Mouse (Mus musculus) urinary bladder, adult 2 months (tissue): ENCODE data around the gene Slfn2. TPM values are rescaled to one million over a fixed set of nuclear protein-coding genes. Genes with fewer than 3 reads are reported as not detected.

Experiments used
- DNase-seq: peaks from one replicate; pipeline ENCODE4 v3.0.0; 2022; ENCODE audit warnings: low spot score
- polyA plus RNA-seq: library from polyadenylated mRNA; depleted of rRNA; stranded (reverse); fragments of >200 nt; gene quantifications from 2 replicates; pipeline ENCODE4 v1.2.3, GENCODE M21; 2012; rRNA removed

Gene Slfn2
- polyA plus RNA-seq, 1 experiment: 13.5 TPM

GRCm38 (mm10) chr11:83077714-83078422, 13.0 kb downstream of the Slfn2 start:
- DNase-seq: no peak

DNA sequence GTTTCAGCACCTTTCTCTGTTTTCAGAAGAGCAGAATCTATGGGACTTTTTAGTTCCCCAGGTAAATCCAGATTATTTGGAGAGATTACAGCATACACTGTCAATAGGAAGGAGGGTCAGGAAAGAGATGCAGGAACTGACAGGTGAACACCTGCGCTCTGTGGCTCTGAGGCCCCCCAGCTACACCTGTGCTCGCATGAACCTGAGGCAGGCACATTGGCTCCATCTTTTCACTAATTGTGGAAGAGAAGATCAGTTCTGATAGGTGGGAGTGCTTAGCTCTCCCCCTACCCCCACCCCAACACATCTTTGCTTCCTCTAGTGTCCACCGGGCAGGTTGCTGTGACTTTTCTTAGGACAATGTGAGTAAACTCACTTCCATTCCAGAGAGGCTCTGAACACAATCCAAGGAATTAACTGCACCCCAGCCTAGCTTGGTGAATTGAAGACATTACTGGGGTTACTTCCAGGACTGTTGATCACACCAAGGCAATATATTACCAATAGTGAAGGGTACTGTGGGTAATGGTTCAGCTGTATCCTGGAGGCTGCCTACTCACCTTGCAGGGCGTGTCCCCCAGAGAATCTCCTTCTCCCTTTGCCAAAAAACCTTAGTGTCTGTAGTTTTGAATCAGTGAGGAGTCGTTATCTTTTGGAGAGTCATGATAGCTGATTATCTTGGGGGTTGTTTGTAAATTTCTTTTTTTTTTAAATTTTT, 13.7 kb downstream of the Slfn2 start:
- DNase-seq: no peak

- DNase-seq: no peak
Observed at GRCm38 (mm10) chr11:83079487-83080199, 14.7 kb downstream of the Slfn2 start.

GRCm38 (mm10) chr11:83082741-83083473, 18.0 kb downstream of the Slfn2 start:
- DNase-seq: no peak

DNA sequence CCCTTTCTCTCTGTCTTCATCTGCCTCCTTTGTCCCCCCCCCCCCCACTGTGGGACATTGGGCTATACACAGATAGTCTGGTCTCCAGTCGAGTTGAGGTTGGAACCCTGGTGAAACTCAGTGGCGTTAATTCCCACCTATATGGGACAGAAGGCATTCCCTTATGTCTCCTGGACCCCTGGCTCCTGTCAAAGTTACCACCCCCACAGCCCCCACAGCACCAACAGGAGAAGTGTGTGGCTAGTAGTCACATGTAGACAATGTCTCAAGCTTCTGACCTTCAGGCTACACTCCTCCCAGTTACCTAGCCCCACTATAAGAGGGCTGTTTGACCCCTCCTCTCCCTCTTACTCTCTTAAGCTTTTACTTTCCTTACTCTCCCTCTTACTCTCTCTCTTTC, 19.2 kb downstream of the Slfn2 start:
- no peak for DNase-seq

- DNase-seq: no peak
Observed at GRCm38 (mm10) chr11:83084761-83085160, 19.8 kb downstream of the Slfn2 start.

DNA sequence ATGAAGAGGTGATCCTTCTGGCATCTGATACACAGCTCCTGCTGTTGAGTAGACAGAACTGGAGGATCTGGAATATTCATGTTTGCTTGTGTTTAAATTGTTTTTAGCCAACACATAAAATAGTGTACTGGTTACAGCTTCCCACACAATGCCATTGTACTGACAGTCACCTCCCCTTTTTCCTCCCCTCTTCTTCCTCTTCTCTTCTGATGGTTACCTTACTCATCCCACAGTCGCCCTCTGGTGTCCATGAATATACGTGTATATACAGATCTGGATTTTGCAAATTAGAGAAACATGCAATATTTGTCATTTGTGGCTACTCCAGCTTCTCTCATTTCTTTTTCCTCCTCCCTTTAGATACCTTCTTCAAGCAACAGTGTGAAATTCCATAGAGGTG, 50.2 kb downstream of the Slfn2 start:
- DNase-seq: no peak

DNA sequence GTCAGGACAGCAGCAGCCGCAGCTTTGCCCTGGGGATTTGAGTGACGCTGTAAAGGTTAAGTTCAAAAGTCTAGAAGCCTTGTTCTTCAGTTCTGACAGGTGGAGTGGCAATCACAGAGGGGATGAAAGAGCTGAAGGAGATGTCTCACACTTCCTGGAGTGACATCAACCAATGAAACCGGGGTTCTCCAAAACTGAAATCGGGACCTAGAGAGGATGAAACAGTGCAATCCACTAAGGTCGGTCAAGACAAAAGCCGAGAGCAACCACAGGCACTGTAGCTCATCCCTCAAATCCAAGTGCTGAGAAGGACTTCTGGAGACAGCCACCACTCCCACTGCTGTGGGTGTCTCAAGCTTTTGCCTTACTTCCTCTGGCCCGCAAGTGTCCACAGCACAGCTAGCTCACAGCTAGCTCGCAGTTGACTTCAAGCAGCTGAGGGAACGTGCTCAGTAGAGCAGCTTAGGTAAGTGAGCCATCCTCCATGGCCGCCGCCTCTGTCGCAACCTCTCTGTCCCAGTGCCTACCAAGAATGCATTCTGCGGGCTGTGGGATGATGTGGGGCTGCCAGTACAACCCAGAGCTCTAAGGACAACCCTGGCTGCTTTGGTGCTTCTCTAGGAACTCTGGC, 51.8 kb downstream of the Slfn2 start, which contains the start of gene Slfn1:
Slfn1 (plus strand) TSS at position 253 of the 631 bp plus-strand sequence.
- DNase-seq: no peak

DNA sequence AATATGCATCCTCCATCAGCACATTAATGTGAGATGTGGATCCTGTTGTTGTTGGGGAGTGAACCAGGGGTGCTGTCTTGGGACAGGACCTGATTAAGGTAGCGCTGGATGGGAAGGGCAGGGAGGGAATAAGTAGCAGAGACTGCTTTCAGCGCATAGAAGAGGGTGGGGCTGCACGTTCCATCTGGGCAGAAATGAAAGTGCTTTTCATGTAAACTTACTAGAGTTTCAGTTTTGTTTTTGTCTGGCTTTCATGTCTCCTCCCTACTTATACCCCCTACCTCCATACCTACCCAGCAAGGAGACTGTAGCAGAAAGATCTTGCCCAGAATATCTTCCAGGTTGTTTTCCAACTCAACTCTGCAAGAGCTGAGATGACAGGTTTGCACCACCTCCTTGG, 53.1 kb downstream of the Slfn2 start:
- no peak for DNase-seq

Other genes starting within 250 kb of the Slfn2 start
- 13.7 and 14.6 TPM in 2 replicates for gene Rffl, start 193.9 kb upstream of the Slfn2 start, polyA plus RNA-seq
- gene Rad51d, start 174.5 kb upstream of the Slfn2 start, polyA plus RNA-seq: 18.0 and 18.6 TPM in 2 replicates
- gene Fndc8, start 173.0 kb upstream of the Slfn2 start, polyA plus RNA-seq: 0.04 and 0.06 TPM in 2 replicates
- gene Nle1, start 156.7 kb upstream of the Slfn2 start, polyA plus RNA-seq: 26.2 and 33.7 TPM in 2 replicates
- gene Unc45b, start 154.6 kb upstream of the Slfn2 start, polyA plus RNA-seq: 4.4 and 6.7 TPM in 2 replicates
- gene Slfn5, start 113.8 kb upstream of the Slfn2 start, polyA plus RNA-seq: 19.1 and 23.0 TPM in 2 replicates
- 2.2 TPM in 2 replicates for gene Slfn9, start 73.3 kb upstream of the Slfn2 start, polyA plus RNA-seq
- gene Slfn8, start 44.3 kb upstream of the Slfn2 start, polyA plus RNA-seq: 3.0 and 3.8 TPM in 2 replicates
- gene Slfn1, start 51.7 kb downstream of the Slfn2 start, polyA plus RNA-seq: 1.1 and 1.7 TPM in 2 replicates
- 1.0 and 1.1 TPM in 2 replicates for gene Slfn4, start 110.1 kb downstream of the Slfn2 start, polyA plus RNA-seq
- 1.5 and 2.0 TPM in 2 replicates for gene Slfn3, start 126.2 kb downstream of the Slfn2 start, polyA plus RNA-seq
- gene Slfn14, start 221.6 kb downstream of the Slfn2 start, polyA plus RNA-seq: 0.01 TPM in 1 of 2 replicates, not detected in the other
- gene Ap2b1, start 233.9 kb downstream of the Slfn2 start, polyA plus RNA-seq: 37.1 and 46.7 TPM in 2 replicates
- 10.6 and 11.0 TPM in 2 replicates for gene Pex12, start 237.5 kb downstream of the Slfn2 start, polyA plus RNA-seq